In genomic region chr8:121224709-121225108, GRCm38 (mm10) we compare ENCODE assay signal across 11 mouse cellular contexts.
"Had no signal": no experiment of that assay in that cellular context is flagged by ENCODE, and none has a peak within 500 bp of the region (broad histone marks: within the 10 kb centered on the region; RNA-seq: fewer than 3 reads in every experiment).

No protein-coding gene starts in this region.

- DNase-seq: kidney, adult 2 months; kidney, postnatal 14 days; lung, adult 18-20 months; midbrain, embryonic 14.5 days; thymus, postnatal 4 days had no signal

- H3K9ac ChIP-seq: kidney, embryonic 15.5 days; limb, embryonic 13.5 days; liver, embryonic 14.5 days; neural tube, embryonic 12.5 days had no signal

- H3K9me3 ChIP-seq: kidney, embryonic 15.5 days; limb, embryonic 13.5 days; midbrain, embryonic 10.5 days; neural tube, embryonic 12.5 days had no signal

- H3K27ac ChIP-seq: kidney, embryonic 15.5 days; left cerebral cortex, adult 2 months; limb, embryonic 13.5 days; liver, embryonic 14.5 days; midbrain, embryonic 10.5 days; neural tube, embryonic 12.5 days had no signal

- H3K36me3 ChIP-seq: kidney, embryonic 15.5 days; limb, embryonic 13.5 days; midbrain, embryonic 10.5 days; neural tube, embryonic 12.5 days had no signal

- H3K4me3 ChIP-seq: kidney, embryonic 15.5 days; left cerebral cortex, adult 2 months; limb, embryonic 13.5 days; midbrain, embryonic 10.5 days; neural tube, embryonic 12.5 days had no signal

- H3K4me2 ChIP-seq: kidney, embryonic 15.5 days; limb, embryonic 13.5 days; neural tube, embryonic 12.5 days had no signal
